Mouse (Mus musculus): ENCODE results near the gene Cnot6l. TPM values are rescaled to one million over a fixed set of nuclear protein-coding genes. Genes with fewer than 3 reads are reported as not detected.

Cnot6l gene
- polyA plus RNA-seq, 1 experiment = 11.6 TPM

GRCm38 (mm10) chr5:96162399-96163331 is 1.3 kb downstream of the Cnot6l start:
- WGBS = under 1% methylated on average over 56 of the region's 56 CpGs
- Histone ChIP-seq H3K4me3 (ENCODE audit: extremely low read depth, insufficient read depth, insufficient read length) (peak overlapping the region; percentile 97), H3K36me3 (ENCODE audit: control insufficient read depth, insufficient read depth, low read length) (no peaks in the 10 kb centered on the region), H3K27ac (ENCODE audit: insufficient read depth, low read length) (peak overlapping the region; percentile 100), H3K4me1 (ENCODE audit: control insufficient read depth, insufficient read depth, insufficient read length) (no peaks in the 10 kb centered on the region; the same call in 1 of the 2 replicates), H3K27me3 (ENCODE audit: control insufficient read depth, insufficient read depth, low read length) (no peaks in the 10 kb centered on the region)
- TF ChIP-seq POLR2A (IDR thresholded peaks at IDR 0.05; ENCODE audit: low read depth, low read length) (peak; percentile 66), CTCF (IDR thresholded peaks at IDR 0.05; ENCODE audit: extremely low read depth, insufficient read depth, insufficient read length, insufficient replicate concordance) (no peak)
- DNase-seq (ENCODE audit: low read depth in 1 of 2, low spot score in 2 of 2) = peak; percentile 80 to 84

GRCm38 (mm10) chr5:96161578-96162398 is 2.2 kb downstream of the Cnot6l start:
- 1% methylated on average over 93 of the region's 114 CpGs for WGBS
- Histone ChIP-seq H3K4me3 (ENCODE audit: extremely low read depth, insufficient read depth, insufficient read length) (peak overlapping the region; percentile 97), H3K27ac (ENCODE audit: insufficient read depth, low read length) (peak overlapping the region; percentile 100), H3K36me3 (ENCODE audit: control insufficient read depth, insufficient read depth, low read length) (no peaks in the 10 kb centered on the region), H3K27me3 (ENCODE audit: control insufficient read depth, insufficient read depth, low read length) (no peaks in the 10 kb centered on the region), H3K4me1 (ENCODE audit: control insufficient read depth, insufficient read depth, insufficient read length) (no peaks in the 10 kb centered on the region; the same call in 1 of the 2 replicates)
- peak in 1 of 2 experiments; percentile 69 for DNase-seq (ENCODE audit: low read depth in 1 of 2, low spot score in 2 of 2)
- TF ChIP-seq CTCF (IDR thresholded peaks at IDR 0.05; ENCODE audit: extremely low read depth, insufficient read depth, insufficient read length, insufficient replicate concordance) (no peak), POLR2A (IDR thresholded peaks at IDR 0.05; ENCODE audit: low read depth, low read length) (no peak; the same call in 1 of the 2 replicates)

- WGBS = under 1% methylated on average over 45 of the region's 45 CpGs
- no peak for DNase-seq (ENCODE audit: low read depth in 1 of 2, low spot score in 2 of 2)
- no peak for TF ChIP-seq CTCF (IDR thresholded peaks at IDR 0.05; ENCODE audit: extremely low read depth, insufficient read depth, insufficient read length, insufficient replicate concordance)
- no peak for TF ChIP-seq POLR2A (IDR thresholded peaks at IDR 0.05; ENCODE audit: low read depth, low read length)
Measured at GRCm38 (mm10) chr5:96161263-96161577, 2.8 kb downstream of the Cnot6l start.

GRCm38 (mm10) chr5:96160467-96161262 is 3.3 kb downstream of the Cnot6l start:
- H3K36me3 ChIP-seq (ENCODE audit: control insufficient read depth, insufficient read depth, low read length) = no peaks in the 10 kb centered on the region
- peak overlapping the region; percentile 100 for H3K27ac ChIP-seq (ENCODE audit: insufficient read depth, low read length)
- TF ChIP-seq POLR2A (IDR thresholded peaks at IDR 0.05; ENCODE audit: low read depth, low read length) = no peak
- TF ChIP-seq CTCF (IDR thresholded peaks at IDR 0.05; ENCODE audit: extremely low read depth, insufficient read depth, insufficient read length, insufficient replicate concordance) = no peak
- no peaks in the 10 kb centered on the region; the same call in 1 of the 2 replicates for H3K4me1 ChIP-seq (ENCODE audit: control insufficient read depth, insufficient read depth, insufficient read length)
- H3K27me3 ChIP-seq (ENCODE audit: control insufficient read depth, insufficient read depth, low read length) = no peaks in the 10 kb centered on the region
- DNase-seq (ENCODE audit: low read depth in 1 of 2, low spot score in 2 of 2) = peak in 1 of 2 experiments; percentile 20
- under 1% methylated on average over 50 of the region's 50 CpGs for WGBS
- peak overlapping the region; percentile 97 for H3K4me3 ChIP-seq (ENCODE audit: extremely low read depth, insufficient read depth, insufficient read length)

More at GRCm38 (mm10) chr5:96161263-96161577, 2.8 kb downstream of the Cnot6l start:
- Histone ChIP-seq H3K4me1 (ENCODE audit: control insufficient read depth, insufficient read depth, insufficient read length) (no peaks in the 10 kb centered on the region; the same call in 1 of the 2 replicates), H3K27me3 (ENCODE audit: control insufficient read depth, insufficient read depth, low read length) (no peaks in the 10 kb centered on the region), H3K36me3 (ENCODE audit: control insufficient read depth, insufficient read depth, low read length) (no peaks in the 10 kb centered on the region), H3K27ac (ENCODE audit: insufficient read depth, low read length) (peak overlapping the region; percentile 100), H3K4me3 (ENCODE audit: extremely low read depth, insufficient read depth, insufficient read length) (peak overlapping the region; percentile 97)

GRCm38 (mm10) chr5:96142351-96142750 is 21.6 kb downstream of the Cnot6l start:
- Histone ChIP-seq H3K4me1 (ENCODE audit: control insufficient read depth, insufficient read depth, insufficient read length) (peaks cover 4% of the 10 kb centered on the region), H3K27me3 (ENCODE audit: control insufficient read depth, insufficient read depth, low read length) (no peaks in the 10 kb centered on the region), H3K4me3 (ENCODE audit: extremely low read depth, insufficient read depth, insufficient read length) (no peak overlapping the region), H3K36me3 (ENCODE audit: control insufficient read depth, insufficient read depth, low read length) (no peaks in the 10 kb centered on the region), H3K27ac (ENCODE audit: insufficient read depth, low read length) (no peak overlapping the region)
- TF ChIP-seq POLR2A (IDR thresholded peaks at IDR 0.05; ENCODE audit: low read depth, low read length) (no peak), CTCF (IDR thresholded peaks at IDR 0.05; ENCODE audit: extremely low read depth, insufficient read depth, insufficient read length, insufficient replicate concordance) (no peak)
- no peak for DNase-seq (ENCODE audit: low read depth in 1 of 2, low spot score in 2 of 2)
- 78% methylated on average over 2 of the region's 2 CpGs for WGBS

- 88% methylated on average over 2 of the region's 2 CpGs for WGBS
- peaks cover 7% of the 10 kb centered on the region for H3K36me3 ChIP-seq (ENCODE audit: control insufficient read depth, insufficient read depth, low read length)
- H3K4me3 ChIP-seq (ENCODE audit: extremely low read depth, insufficient read depth, insufficient read length) = no peak overlapping the region
- no peak for DNase-seq (ENCODE audit: low read depth in 1 of 2, low spot score in 2 of 2)
- no peak overlapping the region for H3K27ac ChIP-seq (ENCODE audit: insufficient read depth, low read length)
- TF ChIP-seq POLR2A (IDR thresholded peaks at IDR 0.05; ENCODE audit: low read depth, low read length) = no peak
- no peak for TF ChIP-seq CTCF (IDR thresholded peaks at IDR 0.05; ENCODE audit: extremely low read depth, insufficient read depth, insufficient read length, insufficient replicate concordance)
- no peaks in the 10 kb centered on the region for H3K27me3 ChIP-seq (ENCODE audit: control insufficient read depth, insufficient read depth, low read length)
- no peaks in the 10 kb centered on the region for H3K4me1 ChIP-seq (ENCODE audit: control insufficient read depth, insufficient read depth, insufficient read length)
Measured at GRCm38 (mm10) chr5:96130683-96131082, 33.3 kb downstream of the Cnot6l start.

Data from spleen, adult 2 months (tissue).